Comparison of ENCODE assay signal across 17 mouse cellular contexts in genomic region chr19:43998101-43998500, GRCm38 (mm10). TPM values are rescaled to one million over a fixed set of nuclear protein-coding genes. Genes with fewer than 3 reads are reported as not detected.
DNase-seq lines count a peak whose midpoint lies in the region; ATAC-seq and TF ChIP-seq lines count a peak whose summit lies in the region.
"Had no signal": no experiment of that assay in that cellular context is flagged by ENCODE, and none has a peak within 500 bp of the region (broad histone marks: within the 10 kb centered on the region; RNA-seq: fewer than 3 reads in every experiment).

No protein-coding gene starts in this region.

- H3K9ac ChIP-seq in stomach, postnatal 0 days (ENCODE audit: low read length): no peak overlapping the region
- no peak overlapping the region for H3K9ac ChIP-seq in hindbrain, embryonic 12.5 days

- TF ChIP-seq CTCF in E14TG2a.4 (conservative IDR thresholded peaks at IDR 0.05; ENCODE audit: low read length): no peak
- no peak for TF ChIP-seq CTCF in stomach, postnatal 0 days (IDR thresholded peaks at IDR 0.05; ENCODE audit: low read depth)
- TF ChIP-seq CTCF in kidney, adult 2 months (conservative IDR thresholded peaks at IDR 0.05; ENCODE audit: insufficient read depth, insufficient read length, low read depth, low read length): no peak

- intact Hi-C loops in left cerebral cortex, postnatal 25 days (cut with DNase I): no loop called here

- 0 out of 2 replicates have a peak overlapping the region, but pooled peaks have one; percentile 20 for H3K4me3 ChIP-seq in E14TG2a.4 (replicated peaks; ENCODE audit: low read length)
- no peak overlapping the region for H3K4me3 ChIP-seq in stomach, postnatal 0 days (ENCODE audit: low read depth, low read length)
- H3K4me3 ChIP-seq in hindbrain, embryonic 12.5 days: no peak overlapping the region
- H3K4me3 ChIP-seq in kidney, adult 2 months (ENCODE audit: insufficient read depth, low read depth, low read length): no peak overlapping the region
- H3K4me3 ChIP-seq: erythroblast, embryonic 14.5 days; heart, adult 2 months had no signal

- TF ChIP-seq POLR2A in kidney, adult 2 months (IDR thresholded peaks at IDR 0.05; ENCODE audit: low read depth, low read length): no peak

- no peaks in the 10 kb centered on the region for H3K9me3 ChIP-seq in E14TG2a.4 (ENCODE audit: low read length)
- H3K9me3 ChIP-seq in stomach, postnatal 0 days (ENCODE audit: control insufficient read depth, low read length): no peaks in the 10 kb centered on the region
- H3K9me3 ChIP-seq in hindbrain, embryonic 12.5 days (replicated peaks): no peaks in the 10 kb centered on the region

- no peak overlapping the region for H3K4me2 ChIP-seq in stomach, postnatal 0 days (replicated peaks; ENCODE audit: low read depth)
- H3K4me2 ChIP-seq in hindbrain, embryonic 12.5 days (replicated peaks): no peak overlapping the region

- DNase-seq in brain, adult 2 months (ENCODE audit: low read depth, low spot score): peak; percentile 76
- DNase-seq in layer of hippocampus, adult 8-10 months (ENCODE audit: low spot score in 2 of 2): peak; percentile 71 to 85
- peak; percentile 47 to 82 for DNase-seq in left cerebral cortex, postnatal 25 days (ENCODE audit: low spot score in 2 of 2)
- no peak for DNase-seq in stomach, postnatal 0 days (ENCODE audit: low spot score)
- DNase-seq in adrenal gland, adult (ENCODE audit: inconsistent age in 2 of 2, low spot score in 1 of 2): no peak
- no peak for DNase-seq in kidney, adult 2 months
- DNase-seq: cerebellum, adult 9-10 months; embryo, embryonic 11 days; heart, adult 2 months; heart, postnatal 10 days; kidney, adult 9 months; midbrain, embryonic 14.5 days had no signal

- WGBS in stomach, postnatal 0 days: 71% methylated on average over 10 of the region's 10 CpGs
- 82% methylated on average over 10 of the region's 10 CpGs for WGBS in hindbrain, embryonic 12.5 days
- 85% methylated on average over 10 of the region's 10 CpGs for WGBS in kidney, adult 2 months

- TF ChIP-seq EP300 in stomach, postnatal 0 days (optimal IDR thresholded peaks at IDR 0.05): no peak

- H3K27me3 ChIP-seq in E14TG2a.4 (ENCODE audit: insufficient read depth, low read length): peaks cover 6% of the 10 kb centered on the region; the same call in 1 of the 2 replicates
- no peaks in the 10 kb centered on the region for H3K27me3 ChIP-seq in stomach, postnatal 0 days (ENCODE audit: control insufficient read depth, insufficient read depth, low read length)
- H3K27me3 ChIP-seq in hindbrain, embryonic 12.5 days: no peaks in the 10 kb centered on the region
- no peaks in the 10 kb centered on the region for H3K27me3 ChIP-seq in kidney, adult 2 months (replicated peaks; ENCODE audit: control insufficient read depth, insufficient read depth, low read length)

- H3K36me3 ChIP-seq in E14TG2a.4 (ENCODE audit: insufficient read depth, low read length): no peaks in the 10 kb centered on the region
- H3K36me3 ChIP-seq in stomach, postnatal 0 days (ENCODE audit: control insufficient read depth, insufficient read depth, low read length): no peaks in the 10 kb centered on the region
- no peaks in the 10 kb centered on the region for H3K36me3 ChIP-seq in hindbrain, embryonic 12.5 days
- no peaks in the 10 kb centered on the region for H3K36me3 ChIP-seq in kidney, adult 2 months (ENCODE audit: control insufficient read depth, insufficient read depth, low read length)

- ATAC-seq in stomach, postnatal 0 days (ENCODE audit: low FRiP score, low TSS enrichment): no peak
- ATAC-seq in hindbrain, embryonic 12.5 days (ENCODE audit: low FRiP score): no peak
- ATAC-seq: hindbrain, embryonic 16.5 days had no signal

- no peaks in the 10 kb centered on the region for H3K4me1 ChIP-seq in E14TG2a.4 (replicated peaks; ENCODE audit: low read depth, low read length)
- H3K4me1 ChIP-seq in stomach, postnatal 0 days (replicated peaks; ENCODE audit: control insufficient read depth, insufficient read depth): no peaks in the 10 kb centered on the region
- H3K4me1 ChIP-seq in hindbrain, embryonic 12.5 days: no peaks in the 10 kb centered on the region
- no peaks in the 10 kb centered on the region for H3K4me1 ChIP-seq in kidney, adult 2 months (ENCODE audit: control insufficient read depth, insufficient read depth, low read length)

- no peak overlapping the region for H3K27ac ChIP-seq in stomach, postnatal 0 days (replicated peaks)
- no peak overlapping the region for H3K27ac ChIP-seq in hindbrain, embryonic 12.5 days
- no peak overlapping the region for H3K27ac ChIP-seq in kidney, adult 2 months (ENCODE audit: insufficient read depth, low read depth, low read length)
- H3K27ac ChIP-seq: heart, adult 2 months had no signal

RNA-seq across cellular contexts. Expression of gene Cpn1, which starts 11.7 kb away (rescaled TPM):
- total RNA-seq in layer of hippocampus, adult 8-10 months (2022): under 1 TPM in 3 of 4 experiments, not detected in 1; 0.27 to 0.37 (median 0.34) TPM
- total RNA-seq in left cerebral cortex, postnatal 25 days (2021): under 1 TPM; 0.18 to 0.43 TPM
- 45.3 and 47.4 TPM in 2 replicates for polyA plus RNA-seq in stomach, postnatal 0 days (2015; fragmentation: Nextera tagmentation; extraction: Ambion mirVana)
- polyA plus RNA-seq in hindbrain, embryonic 12.5 days (2016; fragmentation: Nextera tagmentation; extraction: Ambion mirVana): 0.20 and 0.26 TPM in 2 replicates
- 100 and 103 TPM in 2 replicates for polyA plus RNA-seq in kidney, adult 2 months (2012; rRNA removed)
- total RNA-seq: heart, postnatal 10 days had no signal

RNA-seq across cellular contexts. Expression of gene Cyp2c23, which starts 30.9 kb away (rescaled TPM):
- not detected for total RNA-seq in layer of hippocampus, adult 8-10 months (2022)
- under 1 TPM; 0.16 to 0.37 TPM for total RNA-seq in left cerebral cortex, postnatal 25 days (2021)
- 5.5 and 5.6 TPM in 2 replicates for polyA plus RNA-seq in stomach, postnatal 0 days (2015; fragmentation: Nextera tagmentation; extraction: Ambion mirVana)
- polyA plus RNA-seq in hindbrain, embryonic 12.5 days (2016; fragmentation: Nextera tagmentation; extraction: Ambion mirVana): not detected in 2 replicates
- 39.3 and 48.7 TPM in 2 replicates for polyA plus RNA-seq in kidney, adult 2 months (2012; rRNA removed)
- total RNA-seq: heart, adult 2 months had no signal
- polyA plus RNA-seq: erythroblast, embryonic 14.5 days; heart, adult 2 months; hindbrain, embryonic 16.5 days; midbrain, embryonic 14.5 days; spleen, adult 2 months had no signal

RNA-seq across cellular contexts. Expression of gene Dnmbp, which starts 58.1 kb away (rescaled TPM):
- 10 to 100 TPM; 10.8 to 13.3 (median 11.7) TPM for total RNA-seq in layer of hippocampus, adult 8-10 months (2022)
- total RNA-seq in left cerebral cortex, postnatal 25 days (2021): 10 to 100 TPM in 1 of 2 experiments, 1 to 10 TPM in 1; 10.0 to 13.3 TPM
- 14.2 and 14.6 TPM in 2 replicates for polyA plus RNA-seq in stomach, postnatal 0 days (2015; fragmentation: Nextera tagmentation; extraction: Ambion mirVana)
- polyA plus RNA-seq in hindbrain, embryonic 12.5 days (2016; fragmentation: Nextera tagmentation; extraction: Ambion mirVana): 14.5 and 16.9 TPM in 2 replicates
- polyA plus RNA-seq in kidney, adult 2 months (2012; rRNA removed): 13.9 and 15.5 TPM in 2 replicates
- polyA plus RNA-seq: erythroblast, embryonic 14.5 days had no signal

Comparison
In these comparisons a context has a peak if more than half of its experiments do, and no peak if none do; other contexts are left out.
1. DNase-seq: peak in brain, adult 2 months (single experiment), layer of hippocampus, adult 8-10 months (2 of 2) and left cerebral cortex, postnatal 25 days (2 of 2); none in stomach, postnatal 0 days (single experiment), adrenal gland, adult (0 of 2) and kidney, adult 2 months (single experiment).
2. RNA of gene Cpn1, which starts 11.7 kb away (polyA plus RNA-seq): 100 to 103 TPM in kidney, adult 2 months and 45.3 to 47.4 TPM in stomach, postnatal 0 days; 0.20 to 0.26 TPM in hindbrain, embryonic 12.5 days; every median in the first group is over 10 times any median in the second.